Mouse (Mus musculus) liver, embryonic 14.5 days (tissue): Measurements from ENCODE around the gene Cntnap2.

ENCODE experiments used
- CTCF ChIP-seq: IDR thresholded peaks from 2 replicates; pipeline ENCODE4 v1.5.1; 2016; ENCODE audit warnings: antibody characterized with exemption, low read depth, control low read depth
- EP300 ChIP-seq: IDR thresholded peaks from 2 replicates; pipeline ENCODE4 v1.6.1; 2016; ENCODE audit warnings: antibody characterized with exemption, low read depth

DNA sequence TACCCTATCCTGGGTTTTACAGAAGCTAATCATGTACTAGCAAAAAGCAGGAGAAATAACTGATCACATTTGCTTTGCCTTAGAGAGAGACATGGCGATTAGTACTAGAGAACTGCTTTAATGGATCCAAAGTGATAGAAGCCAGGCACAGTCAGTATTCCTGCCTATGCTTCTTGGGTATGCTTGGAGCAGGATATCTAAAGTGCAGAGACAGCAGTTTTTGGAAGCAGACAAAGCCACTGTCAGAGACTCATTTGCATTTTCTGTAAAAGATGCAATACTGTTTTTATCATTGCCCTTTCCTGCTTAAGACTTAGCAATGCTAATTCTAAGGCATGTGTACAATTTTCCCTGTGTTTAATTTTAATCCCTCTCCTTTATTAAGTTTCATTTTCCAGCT lies 1637.0 kb downstream of the Cntnap2 start:
- no peak for TF ChIP-seq CTCF
- no peak for TF ChIP-seq EP300
